Mouse (Mus musculus) midbrain, embryonic 16.5 days (tissue): ENCODE data around the gene Creb3l2. TPM values are rescaled to one million over a fixed set of nuclear protein-coding genes. Genes with fewer than 3 reads are reported as not detected.

Experiments
- ATAC-seq: fragments of 200-750 bp; cut with Nextera tagmentation; 2 replicates; pipeline ENCODE4 v1.8.0; 2017; ENCODE audit warnings: moderate TSS enrichment
- H3K27ac ChIP-seq: fragments of 300-500 bp; sonication (generic); 2 replicates; pipeline ENCODE4 v1.5.1; 2014; ENCODE audit warnings: mild to moderate bottlenecking, low read length, mixed read lengths
- H3K27me3 ChIP-seq: fragments of 300-500 bp; sonication (generic); 2 replicates; pipeline ENCODE4 v1.6.1; 2014; ENCODE audit warnings: low read depth, low read length, mixed read lengths; ENCODE audit not compliant: control insufficient read depth, insufficient read depth
- H3K36me3 ChIP-seq: fragments of 300-500 bp; sonication (generic); 2 replicates; pipeline ENCODE4 v1.6.1; 2014; ENCODE audit warnings: mild to moderate bottlenecking, low read length, moderate library complexity, mixed read lengths; ENCODE audit not compliant: control insufficient read depth, insufficient read depth
- H3K4me1 ChIP-seq: fragments of 300-500 bp; sonication (generic); 2 replicates; pipeline ENCODE4 v1.6.1; 2014; ENCODE audit warnings: mild to moderate bottlenecking, low read length, mixed read lengths; ENCODE audit not compliant: control insufficient read depth, insufficient read depth
- H3K4me2 ChIP-seq: fragments of 300-500 bp; sonication (generic); 2 replicates; pipeline ENCODE4 v1.6.1; 2014; ENCODE audit warnings: mild to moderate bottlenecking, low read length, mixed read lengths
- H3K4me3 ChIP-seq: fragments of 300-500 bp; sonication (generic); 2 replicates; pipeline ENCODE4 v1.5.1; 2014; ENCODE audit warnings: low read depth, mild to moderate bottlenecking, low read length, moderate library complexity, mixed read lengths
- H3K9ac ChIP-seq: fragments of 300-500 bp; sonication (generic); 2 replicates; pipeline ENCODE4 v1.6.1; 2014; ENCODE audit warnings: low read depth, low read length, mixed read lengths
- H3K9me3 ChIP-seq: fragments of 300-500 bp; sonication (generic); replicated peaks from 2 replicates; pipeline ENCODE4 v1.6.1; 2014; ENCODE audit warnings: mild to moderate bottlenecking, low read length, mixed read lengths; ENCODE audit not compliant: control insufficient read depth, poor library complexity, severe bottlenecking
- WGBS: fragments of 180-500 bp; shearing (Covaris S2); extraction: QIAGEN DNeasy Blood & Tissue Kit; methylation state at CpG from one replicate; pipeline ENCODE4 v1.1.7; 2014; 5-methylcytosine and 5-hydroxymethylcytosine counted together
- polyA plus RNA-seq: library from polyadenylated mRNA; unstranded; fragments of >200 nt; fragmentation: Nextera tagmentation; extraction: Ambion mirVana; gene quantifications from 2 replicates; pipeline ENCODE4 v1.2.1, GENCODE M21; 2015

Creb3l2 gene
- polyA plus RNA-seq, 1 experiment from 2014 or later, result 2.3 TPM

- H3K9me3 ChIP-seq, result no peaks in the 10 kb centered on the region
- no peak overlapping the region for H3K4me2 ChIP-seq
- no peak overlapping the region for H3K9ac ChIP-seq
- H3K27ac ChIP-seq, result no peak overlapping the region
- no peaks in the 10 kb centered on the region for H3K4me1 ChIP-seq
- H3K36me3 ChIP-seq, result no peaks in the 10 kb centered on the region
- no peak overlapping the region for H3K4me3 ChIP-seq
- ATAC-seq, result no peak
- H3K27me3 ChIP-seq, result no peaks in the 10 kb centered on the region
- WGBS, result 62% methylated on average over 4 of the region's 4 CpGs
These were observed 9.7 kb upstream of the Creb3l2 start for GRCm38 (mm10) chr6:37451664-37452063.

DNA sequence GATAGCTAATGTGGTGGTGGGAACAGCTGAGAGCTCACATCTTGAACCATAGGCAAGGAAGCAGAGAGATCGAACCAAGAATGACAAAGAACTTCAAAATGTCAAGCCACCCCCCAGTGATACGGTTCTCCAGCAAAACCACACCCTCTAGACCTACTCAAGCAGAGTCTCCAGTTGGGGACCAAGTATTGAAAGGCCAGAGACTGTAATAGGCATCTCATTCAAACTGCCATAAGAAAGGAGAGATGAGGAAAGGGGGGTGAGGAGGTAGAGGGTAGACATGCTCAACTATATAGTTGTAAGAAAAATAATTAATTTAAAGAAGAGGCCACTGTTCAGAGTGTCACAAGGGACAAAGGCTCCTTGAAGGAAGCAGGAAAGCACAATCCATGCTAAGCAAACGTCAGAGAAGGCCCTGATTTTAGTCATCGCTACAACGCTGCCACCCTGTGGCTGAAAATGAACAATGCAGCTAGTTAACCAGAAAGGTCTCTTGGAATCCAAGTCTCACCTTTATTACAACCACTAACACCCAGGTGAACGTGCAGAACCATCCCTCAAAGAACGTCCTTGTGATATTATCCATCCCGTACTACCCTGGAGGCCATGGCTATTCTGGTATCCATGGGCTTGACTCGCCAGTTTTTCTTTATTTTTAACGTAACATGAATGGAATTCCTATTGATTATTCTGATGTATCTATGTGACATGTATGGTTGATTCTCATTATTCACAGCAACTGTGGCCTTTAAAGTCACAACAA lies 5.9 kb upstream of the Creb3l2 start:
- Histone ChIP-seq H3K36me3 (no peaks in the 10 kb centered on the region), H3K27ac (no peak overlapping the region), H3K4me3 (no peak overlapping the region), H3K9me3 (no peaks in the 10 kb centered on the region), H3K4me1 (peaks cover under 1% of the 10 kb centered on the region; the same call in 1 of the 2 replicates), H3K4me2 (no peak overlapping the region), H3K9ac (no peak overlapping the region), H3K27me3 (no peaks in the 10 kb centered on the region)
- WGBS, result 25% methylated on average over 10 of the region's 10 CpGs
- ATAC-seq, result peak; percentile 78

- H3K27ac ChIP-seq, result peak overlapping the region; percentile 60; the same call in 1 of the 2 replicates
- H3K4me3 ChIP-seq, result peak overlapping the region; percentile 74
- ATAC-seq, result peak; percentile 26
- no peaks in the 10 kb centered on the region for H3K36me3 ChIP-seq
- no peaks in the 10 kb centered on the region for H3K27me3 ChIP-seq
- peak overlapping the region; percentile 59; the same call in 1 of the 2 replicates for H3K9ac ChIP-seq
- H3K4me1 ChIP-seq, result peaks cover 7% of the 10 kb centered on the region
- H3K4me2 ChIP-seq, result peak overlapping the region; percentile 40
- 46% methylated on average over 4 of the region's 4 CpGs for WGBS
- H3K9me3 ChIP-seq, result no peaks in the 10 kb centered on the region
These were observed 835 bp upstream of the Creb3l2 start for GRCm38 (mm10) chr6:37442781-37443180.

GRCm38 (mm10) chr6:37441251-37442011 lies 515 bp downstream of the Creb3l2 start:
- Histone ChIP-seq H3K9me3 (no peaks in the 10 kb centered on the region), H3K4me2 (peak overlapping the region; percentile 68), H3K27me3 (no peaks in the 10 kb centered on the region), H3K4me3 (peak overlapping the region; percentile 74), H3K27ac (peak overlapping the region; percentile 48), H3K9ac (peak overlapping the region; percentile 71), H3K4me1 (peaks cover 7% of the 10 kb centered on the region), H3K36me3 (no peaks in the 10 kb centered on the region)
- whole genome bisulfite sequencing, result 1% methylated on average over 40 of the region's 40 CpGs
- peak; percentile 61 for ATAC-seq

- Histone ChIP-seq H3K9ac (peak overlapping the region; percentile 43), H3K9me3 (no peaks in the 10 kb centered on the region), H3K4me2 (peak overlapping the region; percentile 68), H3K4me3 (peak overlapping the region; percentile 74), H3K27me3 (no peaks in the 10 kb centered on the region), H3K36me3 (no peaks in the 10 kb centered on the region), H3K4me1 (peaks cover 7% of the 10 kb centered on the region), H3K27ac (no peak overlapping the region)
- 15% methylated on average over 12 of the region's 12 CpGs for WGBS
- no peak for ATAC-seq
These were observed 1.3 kb downstream of the Creb3l2 start for GRCm38 (mm10) chr6:37440491-37441250.

DNA sequence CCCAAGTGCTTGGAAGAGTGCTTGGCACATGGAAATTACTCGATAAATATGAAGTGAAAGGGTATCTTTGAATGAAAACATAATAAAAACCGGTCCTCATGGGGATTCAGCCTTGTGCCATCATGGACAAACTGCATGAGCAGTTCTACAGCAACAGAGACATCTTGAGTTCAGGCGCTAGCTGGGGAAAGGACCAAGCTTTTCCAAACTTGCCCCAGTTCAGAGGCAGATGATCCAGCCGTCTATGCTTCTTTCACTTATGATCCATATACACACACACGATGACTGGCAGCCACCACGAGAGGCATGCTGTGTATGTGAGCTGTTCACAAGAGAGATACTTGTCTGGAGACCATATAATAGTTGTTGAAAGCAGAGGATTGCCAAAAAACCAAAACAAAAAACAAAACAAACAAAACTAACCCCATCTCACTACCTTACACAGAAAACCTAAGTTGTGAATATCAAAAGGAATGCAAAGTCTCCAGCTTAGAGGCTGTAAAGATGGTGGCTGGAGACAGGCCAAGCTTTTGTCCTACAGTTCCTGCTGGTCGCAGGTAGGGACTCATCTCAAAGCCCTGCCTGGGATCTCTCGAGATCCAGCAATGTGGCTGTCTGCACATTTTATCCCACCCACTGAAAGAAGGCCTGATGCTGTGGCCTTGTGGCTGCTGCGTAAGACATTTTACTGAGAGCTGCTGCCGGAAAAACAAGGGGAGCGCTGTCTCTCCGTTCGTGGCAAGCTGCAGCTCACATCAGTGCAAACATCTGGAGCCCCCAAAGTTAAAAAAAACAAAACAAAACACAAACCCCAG lies 2.1 kb downstream of the Creb3l2 start:
- no peak for ATAC-seq
- Histone ChIP-seq H3K4me2 (peak overlapping the region; percentile 68), H3K4me3 (peak overlapping the region; percentile 74), H3K9ac (0 out of 2 replicates have a peak overlapping the region, but pooled peaks have one; percentile 43), H3K4me1 (peaks cover 7% of the 10 kb centered on the region), H3K36me3 (no peaks in the 10 kb centered on the region), H3K9me3 (no peaks in the 10 kb centered on the region), H3K27me3 (no peaks in the 10 kb centered on the region), H3K27ac (no peak overlapping the region)
- WGBS, result 59% methylated on average over 13 of the region's 13 CpGs

DNA sequence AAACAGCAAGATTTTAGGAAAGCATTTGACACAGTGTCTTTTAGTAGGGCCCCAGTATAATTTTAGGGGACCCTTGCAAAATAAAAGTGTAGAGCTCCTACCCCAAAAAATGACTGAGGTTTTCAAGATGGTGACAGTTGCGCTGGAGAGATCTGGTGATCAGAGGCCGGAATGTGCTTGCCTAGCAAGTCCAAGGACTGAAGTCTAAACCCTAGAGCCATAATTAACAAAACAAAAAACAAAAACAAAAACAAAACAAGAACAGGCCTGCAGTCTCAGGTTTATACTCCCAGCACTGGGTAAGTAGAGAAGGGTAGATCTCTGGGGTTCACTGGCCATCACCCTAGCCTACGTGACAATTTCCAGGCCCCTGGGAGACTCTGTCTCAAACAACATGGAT lies 3.4 kb downstream of the Creb3l2 start:
- Histone ChIP-seq H3K4me3 (no peak overlapping the region), H3K4me1 (peaks cover 7% of the 10 kb centered on the region), H3K4me2 (no peak overlapping the region), H3K9me3 (no peaks in the 10 kb centered on the region), H3K27me3 (no peaks in the 10 kb centered on the region), H3K9ac (no peak overlapping the region), H3K36me3 (no peaks in the 10 kb centered on the region), H3K27ac (no peak overlapping the region)
- 97% methylated on average over 3 of the region's 3 CpGs for WGBS
- ATAC-seq, result no peak

DNA sequence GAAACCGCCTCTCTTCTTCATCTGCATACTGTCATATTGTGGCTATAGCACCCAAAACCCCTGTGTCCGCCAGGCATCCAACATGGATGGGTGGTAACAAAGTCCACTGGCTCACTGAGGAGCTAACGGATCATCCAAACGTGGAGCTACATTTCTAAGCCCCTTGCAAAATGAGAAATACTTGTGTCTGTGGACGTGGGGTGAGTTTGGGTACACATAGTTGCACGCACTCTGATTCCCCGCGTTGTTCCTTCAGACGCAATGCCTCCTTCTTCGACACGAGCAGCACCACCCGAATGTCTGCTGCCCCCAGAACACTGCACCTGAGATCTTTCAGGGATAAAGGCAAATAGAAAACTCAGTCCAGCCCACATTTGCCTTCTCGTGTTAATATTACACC lies 4.9 kb downstream of the Creb3l2 start:
- Histone ChIP-seq H3K27ac (no peak overlapping the region), H3K27me3 (no peaks in the 10 kb centered on the region), H3K4me1 (peaks cover 3% of the 10 kb centered on the region; the same call in 1 of the 2 replicates), H3K4me3 (no peak overlapping the region), H3K9me3 (no peaks in the 10 kb centered on the region), H3K9ac (no peak overlapping the region), H3K36me3 (no peaks in the 10 kb centered on the region), H3K4me2 (no peak overlapping the region)
- 91% methylated on average over 13 of the region's 13 CpGs for WGBS
- no peak for ATAC-seq
